Mouse (Mus musculus) gastrocnemius, adult 18-20 months (tissue): ENCODE data around the gene Rptor. TPM values are rescaled to one million over a fixed set of nuclear protein-coding genes. Genes with fewer than 3 reads are reported as not detected.

Experiments used
- DNase-seq: peaks from one replicate; pipeline ENCODE4 v3.0.0; 2021; ENCODE audit warnings: low spot score
- total RNA-seq, 2 experiments: library from RNA; stranded (reverse); gene quantifications; 2 replicates each; pipeline ENCODE4 v1.2.3; 2021

Rptor gene
- total RNA-seq, 2 experiments from 2014 or later = 23.3 to 28.1 TPM

DNA sequence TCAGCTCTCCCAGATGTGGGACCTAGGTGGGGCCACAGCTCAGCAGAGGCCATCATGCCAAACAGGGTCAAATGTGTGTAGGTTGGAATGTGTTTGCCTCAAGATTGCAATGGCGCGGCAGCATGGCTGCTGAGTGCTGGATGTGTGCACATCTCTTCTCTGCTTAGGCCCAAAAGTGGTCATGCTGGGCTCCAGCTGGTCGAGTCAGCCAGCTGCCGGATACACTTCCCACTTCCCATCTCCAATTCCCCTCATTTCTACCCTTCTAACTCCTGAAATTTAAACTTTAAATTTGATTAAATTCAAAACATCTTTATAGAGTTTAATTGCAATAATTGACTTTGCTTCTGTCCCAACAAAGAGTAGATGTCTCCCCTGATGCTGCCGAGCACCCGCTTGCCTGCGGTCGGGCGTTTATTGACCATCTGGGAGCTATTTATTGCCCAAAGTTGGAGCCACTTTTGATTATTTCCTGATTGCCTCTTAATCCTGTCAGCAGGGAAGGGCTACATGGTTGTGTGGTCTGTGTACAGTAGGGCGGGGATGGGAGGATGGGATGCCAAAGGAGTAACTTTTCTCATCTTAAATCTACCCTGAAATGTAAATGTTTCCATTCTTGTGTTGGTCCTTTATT lies 206.1 kb downstream of the Rptor start:
- no peak for DNase-seq

DNA sequence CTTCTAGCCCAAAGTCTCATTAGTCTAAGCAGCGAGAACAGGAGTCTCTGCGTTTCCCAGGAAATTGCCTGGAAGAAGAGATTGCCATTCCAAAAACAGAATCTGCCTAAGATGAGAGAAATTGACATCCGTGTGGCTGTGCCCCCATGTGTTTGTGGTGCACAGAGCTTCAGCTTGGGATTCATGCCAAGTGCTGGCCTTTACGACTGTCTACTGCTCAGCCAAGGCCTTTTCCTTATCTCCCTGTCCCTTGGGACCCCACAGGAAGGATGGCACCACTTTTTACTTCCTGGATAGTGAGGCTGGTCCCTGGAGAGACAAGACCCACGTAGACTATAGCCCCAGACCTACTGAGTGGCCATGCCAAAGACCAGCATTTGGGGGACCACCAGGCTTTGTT lies 206.6 kb downstream of the Rptor start:
- DNase-seq = no peak

DNA sequence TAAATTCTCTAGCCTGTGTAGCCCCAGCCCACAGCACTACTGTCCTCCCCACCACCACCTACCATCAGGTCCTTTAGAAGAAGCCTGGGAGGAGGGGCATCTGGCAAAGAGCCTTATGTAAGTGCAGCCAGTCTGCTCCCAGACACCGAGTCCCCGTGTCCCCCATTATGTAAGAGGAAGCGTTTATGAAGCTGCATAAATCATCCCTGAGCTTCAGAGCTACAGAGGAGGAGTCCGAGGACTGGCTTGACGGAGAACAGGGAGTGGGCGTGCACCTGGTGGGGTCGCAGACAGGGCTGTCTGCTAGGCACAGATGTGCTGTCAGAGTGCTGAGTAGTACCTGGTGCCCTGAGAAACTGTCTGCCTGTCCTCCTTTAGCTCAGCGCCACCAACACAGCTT lies 208.3 kb downstream of the Rptor start:
- no peak for DNase-seq

DNA sequence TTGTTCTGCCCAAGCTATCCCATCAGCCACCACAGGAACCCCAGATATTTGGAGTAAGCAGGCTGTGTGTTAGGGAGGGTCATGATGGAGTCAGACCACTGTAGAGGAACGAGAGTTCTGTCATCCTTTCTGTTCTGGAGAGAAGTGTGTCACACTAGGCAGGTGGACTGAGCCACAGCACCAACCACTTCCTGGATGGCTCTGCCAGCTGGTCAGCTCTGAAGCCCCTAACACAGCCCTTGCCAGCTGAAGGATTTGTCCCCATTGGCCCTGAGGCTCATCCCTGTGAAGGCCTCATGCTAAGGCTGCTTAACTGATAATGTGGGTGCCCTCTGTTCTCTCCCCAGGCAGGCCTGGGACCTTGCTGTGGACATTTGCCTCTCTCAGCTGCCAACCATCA lies 208.9 kb downstream of the Rptor start:
- DNase-seq = no peak

DNA sequence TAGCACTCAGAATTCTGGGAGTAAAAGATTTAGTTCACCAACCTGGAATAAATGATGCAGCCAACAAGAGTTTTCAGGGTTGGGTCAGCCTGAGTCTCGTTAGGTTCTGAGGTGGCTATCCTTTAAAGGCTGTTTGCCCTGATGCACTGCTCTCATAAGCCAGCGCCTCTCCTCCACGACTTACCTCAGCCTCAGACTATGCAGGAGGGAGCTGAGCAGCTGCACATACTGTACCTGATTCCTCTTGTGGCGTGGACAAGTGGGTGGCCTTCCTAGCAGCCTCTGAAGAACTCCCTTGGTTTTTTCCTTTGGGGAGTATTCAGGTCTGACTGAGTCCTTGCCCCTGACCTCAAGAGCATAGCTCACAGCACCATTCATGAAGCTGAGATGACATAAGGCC lies 209.4 kb downstream of the Rptor start:
- no peak for DNase-seq

DNA sequence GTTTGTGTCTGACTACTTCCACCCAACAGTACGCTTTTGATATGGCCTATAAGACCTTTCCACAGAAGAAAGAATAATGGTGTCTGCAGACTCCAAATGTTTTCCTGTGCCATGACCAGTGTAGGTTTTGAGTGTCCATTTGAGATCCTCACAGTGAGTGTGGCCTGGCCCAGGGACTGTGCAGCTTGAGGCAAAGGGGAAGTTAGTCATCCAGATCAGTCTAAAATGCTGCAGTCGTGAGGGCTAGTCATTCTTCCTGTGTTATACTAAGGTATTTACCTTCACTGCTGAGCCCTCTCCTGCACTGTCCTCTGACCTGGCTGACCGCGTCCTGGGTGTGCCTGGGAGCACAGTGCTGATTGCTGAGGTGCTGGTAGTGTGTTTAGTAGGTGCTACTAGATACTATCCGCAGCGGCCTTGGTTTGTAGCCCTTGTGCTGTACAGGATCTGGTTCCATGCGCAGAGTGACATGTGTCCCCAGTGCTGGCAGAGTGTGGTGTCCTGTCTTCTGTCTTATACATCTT lies 211.4 kb downstream of the Rptor start:
- no peak for DNase-seq

DNA sequence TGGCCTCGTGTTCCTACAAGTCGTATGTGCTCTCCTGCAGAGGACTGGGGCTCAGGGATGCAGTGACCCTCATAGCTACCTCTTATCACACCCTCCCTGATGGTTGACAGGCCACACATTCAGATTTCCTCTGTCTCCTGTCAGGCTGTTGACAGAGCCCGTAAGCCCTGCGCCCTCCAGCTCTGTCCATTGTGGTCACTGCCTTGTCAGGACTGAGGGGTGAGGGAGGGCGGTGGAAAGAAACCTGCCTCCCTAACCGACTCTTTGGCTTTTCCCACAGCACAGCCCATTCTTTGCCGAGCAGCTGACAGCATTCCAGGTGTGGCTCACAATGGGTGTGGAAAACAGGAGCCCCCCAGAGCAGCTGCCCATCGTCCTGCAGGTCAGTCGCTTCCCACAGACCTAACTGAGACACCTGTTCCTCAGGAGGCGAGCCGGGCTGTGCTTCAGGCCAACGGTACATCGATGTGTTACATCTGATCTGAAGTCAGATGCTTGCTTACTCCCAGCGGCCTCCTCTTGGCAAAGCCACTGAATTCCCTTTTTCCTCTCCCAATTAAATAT lies 214.2 kb downstream of the Rptor start:
- no peak for DNase-seq

DNA sequence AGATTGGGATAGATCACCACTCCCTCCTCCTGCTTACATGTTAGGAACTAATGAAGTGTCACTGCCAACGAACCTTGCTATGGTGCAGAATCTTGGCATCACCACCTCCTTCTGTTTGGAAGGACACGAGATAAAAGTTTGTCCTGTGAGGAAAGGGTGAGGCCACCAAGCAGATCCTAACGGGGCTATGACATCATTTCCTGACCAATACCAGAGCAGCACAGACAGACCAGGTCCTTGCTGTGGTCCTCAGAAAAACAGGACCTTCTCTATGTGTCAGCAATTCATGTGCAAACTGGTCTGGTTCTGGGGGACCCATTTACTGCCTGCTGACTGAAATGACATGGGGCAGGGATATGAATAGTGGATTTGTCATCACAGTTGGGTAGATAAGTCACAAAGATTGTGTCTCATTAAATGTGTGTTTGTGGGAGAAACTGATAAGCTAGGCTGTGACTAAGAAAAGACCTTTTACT lies 214.7 kb downstream of the Rptor start:
- DNase-seq = no peak

DNA sequence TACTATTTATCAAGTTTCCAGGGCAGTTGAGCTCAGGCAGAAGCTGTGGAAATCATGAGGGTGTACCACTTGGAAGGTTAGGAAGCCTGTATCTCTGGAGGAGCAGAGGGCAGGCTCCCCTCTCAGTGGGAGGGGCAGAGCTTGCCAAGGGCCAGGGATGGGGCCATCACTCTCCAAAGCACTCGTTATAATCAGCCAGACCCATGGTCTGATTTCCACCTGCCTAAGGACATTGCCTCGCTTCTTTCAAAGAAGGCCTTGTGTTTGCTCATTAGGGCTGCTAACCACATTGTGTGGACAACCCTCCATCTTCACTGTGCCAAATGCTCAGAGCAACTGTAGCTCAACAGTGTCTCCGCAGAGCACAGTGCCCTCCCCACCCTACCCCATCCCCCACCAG lies 215.2 kb downstream of the Rptor start:
- no peak for DNase-seq

DNA sequence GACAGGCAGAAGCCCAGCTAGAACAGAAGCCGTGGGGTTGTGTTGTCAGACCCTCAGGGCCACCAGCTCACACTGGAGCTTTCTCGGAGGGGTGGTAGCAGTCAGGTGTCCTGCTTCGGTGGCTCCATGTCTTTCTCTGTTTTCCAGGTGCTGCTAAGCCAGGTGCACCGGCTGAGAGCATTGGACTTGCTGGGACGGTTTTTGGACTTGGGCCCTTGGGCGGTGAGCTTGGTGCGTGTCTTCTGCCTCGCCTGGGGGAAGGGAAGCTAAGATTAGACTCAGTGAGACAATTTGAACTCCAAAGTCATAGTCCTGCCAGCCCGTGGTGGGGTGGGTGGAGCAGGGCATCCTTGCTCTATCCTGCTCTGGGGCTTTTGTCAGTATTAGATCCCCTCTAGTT lies 218.8 kb downstream of the Rptor start:
- peak; percentile 39 for DNase-seq

DNA sequence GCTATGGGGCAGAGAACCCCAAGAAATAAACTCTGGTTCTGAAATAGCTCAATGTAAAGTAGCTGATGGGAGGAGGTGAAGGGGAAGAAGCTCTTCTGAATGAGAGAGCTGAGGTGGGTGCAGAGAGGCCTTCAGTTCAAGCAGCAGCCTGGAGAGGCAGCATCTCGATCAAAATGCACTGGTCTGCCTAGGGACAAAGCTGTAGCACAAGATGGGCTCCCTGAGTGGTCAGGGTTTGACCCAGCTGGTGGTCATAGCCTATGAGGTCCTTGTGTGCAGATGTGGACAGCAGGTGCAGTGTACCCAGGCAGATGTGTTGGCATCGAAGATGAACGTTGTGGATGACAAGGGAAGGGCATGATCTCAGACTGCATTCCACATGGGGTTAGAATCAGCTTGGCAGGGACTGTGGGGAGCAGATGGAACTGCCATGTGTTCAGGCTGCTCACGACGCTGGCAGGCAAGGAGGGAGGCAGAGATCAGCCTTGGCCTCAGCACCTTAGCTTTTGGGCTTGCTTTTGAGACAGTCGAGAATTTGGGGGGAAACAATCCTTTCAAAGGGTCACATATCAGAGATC lies 221.5 kb downstream of the Rptor start:
- no peak for DNase-seq

DNA sequence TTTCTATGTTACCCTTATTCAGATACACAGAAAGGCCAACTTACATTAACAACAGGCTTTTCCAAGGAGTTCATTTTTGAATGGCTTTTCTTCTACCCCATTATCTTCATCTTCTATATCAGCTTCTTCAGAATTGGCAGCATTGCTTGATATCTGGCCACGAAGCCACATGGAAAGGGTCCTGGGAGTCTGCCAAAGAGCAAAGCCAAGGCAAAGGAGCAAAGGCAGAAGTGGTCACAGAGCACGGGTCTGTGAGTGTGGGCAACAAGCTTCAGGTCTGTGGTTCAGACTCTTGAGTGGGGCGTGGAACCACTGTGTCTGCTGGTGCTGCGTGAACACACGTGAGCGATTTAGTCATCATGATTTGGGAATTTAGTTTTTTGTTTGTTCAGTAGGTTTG lies 223.1 kb downstream of the Rptor start:
- DNase-seq = no peak

DNA sequence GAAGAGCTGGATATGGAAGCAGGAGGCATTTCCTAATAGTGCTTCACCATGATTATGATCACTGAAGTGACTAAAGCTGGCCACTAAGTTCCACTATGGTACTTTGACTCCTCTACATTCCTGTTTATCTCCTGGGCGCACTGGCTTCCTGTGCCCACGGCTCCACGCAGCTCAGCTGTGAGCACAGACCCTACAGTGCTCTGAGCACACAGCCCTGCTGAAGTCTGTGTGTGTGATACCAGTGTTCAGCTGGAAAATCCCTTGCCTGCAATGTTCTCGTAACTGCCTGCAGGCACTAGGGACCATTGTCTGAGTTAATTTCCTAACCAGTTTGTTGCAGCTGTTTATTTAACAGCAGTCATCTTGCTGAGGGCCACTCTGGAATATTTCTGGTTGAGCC lies 223.5 kb downstream of the Rptor start:
- no peak for DNase-seq

DNA sequence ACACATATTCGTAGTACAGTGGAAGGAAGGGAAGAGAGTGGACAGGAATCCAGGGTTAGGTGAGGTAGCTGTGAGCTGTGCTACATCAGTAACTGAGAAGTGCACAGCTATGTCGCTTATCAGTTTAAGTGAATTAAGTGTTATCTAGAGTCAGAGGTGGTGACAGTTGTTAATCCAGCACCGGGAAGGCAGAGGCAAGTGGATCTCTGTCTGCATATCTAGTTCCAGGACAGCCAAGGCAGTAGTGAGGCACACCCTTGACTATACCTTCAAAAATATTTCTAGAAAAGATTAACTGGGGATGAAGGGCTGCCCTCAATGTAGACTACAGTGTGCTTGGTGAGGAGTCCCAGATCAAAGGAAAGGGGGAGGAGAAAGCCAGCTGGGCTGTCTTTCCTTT lies 226.4 kb downstream of the Rptor start:
- DNase-seq = no peak

DNA sequence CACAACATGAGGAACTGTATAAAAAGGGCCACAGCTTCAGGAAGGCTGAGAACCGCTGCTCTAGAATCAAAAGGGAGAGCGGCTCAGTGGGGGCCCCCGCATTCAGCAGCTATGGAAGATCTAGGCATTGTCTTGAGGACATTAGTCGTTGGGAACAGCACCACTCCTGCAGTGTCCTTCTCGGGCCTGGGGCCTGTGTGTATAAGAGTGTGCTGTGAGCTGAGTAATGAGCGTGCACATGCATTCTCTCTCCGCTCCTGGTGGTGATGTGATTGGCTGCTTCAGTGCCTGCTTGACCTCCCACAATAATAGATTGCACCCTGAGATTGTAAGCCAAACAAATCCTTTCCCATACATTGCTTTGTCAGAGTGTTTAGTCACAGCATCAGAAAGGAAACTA lies 229.0 kb downstream of the Rptor start:
- no peak for DNase-seq

DNA sequence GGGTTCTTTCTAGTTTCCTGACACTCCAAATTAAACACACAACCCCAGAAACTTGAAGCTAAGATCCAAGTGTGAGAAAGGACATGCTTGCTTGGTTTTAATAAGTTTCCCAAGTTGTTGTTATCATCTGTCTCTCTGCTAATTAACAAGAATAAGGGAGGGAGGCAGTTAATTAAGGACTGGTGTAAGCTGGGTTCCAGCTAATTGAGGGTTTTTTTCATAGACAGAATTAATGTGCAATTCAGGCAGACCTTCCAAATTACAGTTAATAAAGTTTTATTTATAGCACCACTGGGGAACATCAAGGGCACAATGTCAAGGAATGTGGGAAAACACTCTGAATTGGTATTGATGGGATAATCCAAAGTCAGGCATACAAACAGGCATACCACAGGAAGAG lies 230.6 kb downstream of the Rptor start:
- DNase-seq = no peak

DNA sequence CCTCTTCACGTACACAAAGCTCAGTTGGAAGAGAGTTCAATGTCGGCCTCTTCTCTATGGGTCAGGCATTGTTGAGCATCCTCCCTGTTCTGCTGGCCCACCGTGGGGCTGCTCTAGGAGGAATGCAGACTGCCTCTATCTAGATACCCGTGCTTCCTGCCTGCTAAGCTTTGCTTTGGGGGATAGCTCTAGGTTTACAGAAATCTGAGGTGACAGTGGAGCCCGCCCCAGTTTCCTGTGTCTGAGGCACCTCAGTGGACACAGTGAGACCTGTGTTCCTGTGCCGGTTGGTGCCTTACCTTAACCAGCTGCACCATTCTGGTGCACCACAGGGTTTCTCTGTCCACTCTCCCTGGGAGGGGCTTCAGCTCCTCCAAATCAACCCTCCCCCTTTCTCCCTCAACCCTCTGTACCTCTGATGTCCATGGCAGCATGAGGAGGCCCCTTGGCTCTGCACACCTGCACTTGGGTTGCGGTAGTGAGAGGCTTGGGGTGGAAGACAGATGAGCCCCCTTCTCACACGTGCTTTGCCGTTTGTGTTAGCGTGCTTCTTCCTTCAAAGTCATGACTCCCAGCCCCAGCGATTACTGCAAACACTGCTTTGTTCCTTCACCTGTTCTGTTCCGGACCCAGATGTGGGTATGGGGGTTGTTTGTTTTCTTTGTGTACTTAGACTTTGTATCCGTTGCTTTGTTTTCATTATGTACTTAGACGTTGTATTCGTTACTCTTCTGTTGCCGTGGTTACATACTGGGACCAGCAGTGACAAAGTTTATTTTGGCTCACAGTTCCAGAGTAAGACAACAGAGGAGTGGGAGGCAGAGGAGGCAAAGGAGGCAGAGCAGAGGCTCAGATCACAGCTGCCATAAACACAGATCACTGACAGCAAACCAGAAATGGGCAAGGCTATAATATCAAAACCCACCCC lies 231.4 kb downstream of the Rptor start:
- DNase-seq = no peak

DNA sequence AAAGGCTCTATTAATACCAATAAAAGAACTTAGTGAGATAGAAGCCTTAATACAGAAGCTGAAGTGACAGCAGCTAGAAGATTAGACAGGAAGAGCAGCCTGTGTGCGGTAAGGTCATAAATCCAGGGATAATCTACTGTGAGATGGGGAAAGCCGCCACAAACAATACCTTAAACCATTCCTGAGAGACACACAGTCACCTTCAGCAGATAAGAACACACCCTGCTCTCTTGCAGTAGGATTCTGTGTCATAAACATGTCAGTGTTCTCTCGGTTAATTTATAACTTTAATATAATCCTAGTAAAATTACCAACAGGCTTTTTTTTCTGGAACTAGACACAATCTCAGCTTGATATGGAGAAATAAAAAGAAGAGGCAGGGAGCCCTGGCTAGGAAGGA lies 233.6 kb downstream of the Rptor start:
- DNase-seq = no peak

DNA sequence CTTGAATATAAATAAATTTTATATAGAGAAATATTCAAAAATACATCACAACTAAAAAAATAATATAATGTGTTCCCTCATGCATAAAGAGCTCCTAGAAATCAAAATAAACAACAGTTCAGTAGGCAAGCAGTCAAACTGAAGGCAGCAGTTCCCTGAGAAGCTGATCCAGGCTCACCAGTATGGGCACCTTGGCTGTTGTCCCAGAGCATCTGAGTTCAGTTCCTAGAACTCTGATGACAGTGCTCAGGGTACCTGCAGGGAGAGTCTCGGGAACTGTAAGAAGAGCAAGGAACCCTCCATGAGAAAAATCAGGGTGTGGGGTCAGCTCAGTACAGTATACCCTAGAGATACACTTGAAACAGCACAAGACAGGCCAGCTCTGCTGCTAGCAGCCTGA lies 235.1 kb downstream of the Rptor start:
- DNase-seq = no peak

DNA sequence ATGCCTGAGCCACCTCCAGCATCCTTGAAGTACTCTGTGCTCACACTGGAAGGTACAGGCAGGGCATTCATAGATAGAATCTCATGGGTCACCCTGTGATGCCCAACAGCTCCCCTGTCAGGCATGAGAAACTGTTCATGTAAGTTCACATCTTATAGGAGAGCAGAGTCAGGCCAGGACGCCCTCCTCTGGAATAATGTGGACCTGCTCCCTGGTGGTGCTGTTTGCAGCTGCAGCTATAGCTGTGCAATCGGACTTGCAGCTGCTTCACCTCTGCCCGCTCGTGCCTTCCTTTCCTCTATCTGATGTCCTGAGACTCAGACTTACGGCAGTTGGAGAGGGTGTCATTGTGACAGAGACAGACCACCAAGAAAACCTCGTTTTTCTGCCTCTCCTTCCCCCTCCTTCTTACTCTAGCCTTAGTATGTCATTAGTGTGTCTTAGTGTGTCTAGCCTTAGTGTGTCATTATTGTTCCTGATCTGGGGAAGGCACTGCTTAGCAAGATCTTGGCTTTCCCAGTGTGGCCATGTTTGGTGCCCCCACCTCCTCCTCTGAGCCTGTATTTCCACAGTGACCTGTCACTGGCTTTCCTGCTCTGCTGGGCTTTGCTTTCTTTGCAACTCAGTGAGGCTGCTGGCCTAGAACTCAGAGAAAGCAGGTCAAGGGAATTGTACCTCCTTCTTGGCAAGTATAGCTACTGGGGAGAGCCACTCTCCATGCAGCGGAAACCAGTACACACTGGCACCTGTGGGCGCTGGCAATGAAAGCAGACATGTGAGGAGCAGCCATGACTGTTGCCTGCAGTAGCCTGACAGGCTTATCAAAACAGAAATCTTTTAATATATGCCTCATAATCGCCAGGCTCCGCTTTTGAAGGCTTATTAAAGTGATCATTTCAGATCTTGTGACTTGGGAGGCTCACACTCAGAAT lies 237.0 kb downstream of the Rptor start:
- DNase-seq = peak; percentile 38

DNA sequence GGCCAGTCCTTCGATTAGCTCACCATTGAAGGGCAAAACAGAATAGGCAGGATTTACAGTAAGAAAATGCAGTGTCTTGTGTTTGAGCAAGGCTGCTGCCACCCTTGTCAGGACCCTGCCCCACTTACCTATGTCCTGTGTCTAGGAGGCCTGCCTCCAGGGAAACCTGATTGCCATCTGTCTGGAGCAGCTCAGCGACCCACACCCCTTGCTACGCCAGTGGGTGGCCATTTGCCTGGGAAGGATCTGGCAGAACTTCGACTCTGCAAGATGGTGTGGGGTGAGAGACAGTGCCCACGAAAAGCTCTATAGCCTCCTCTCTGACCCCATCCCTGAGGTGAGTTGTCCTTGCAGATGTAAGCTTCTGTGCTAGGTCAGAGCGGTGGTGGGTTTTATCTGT lies 243.9 kb downstream of the Rptor start:
- DNase-seq = no peak
